Mouse (Mus musculus) midbrain, embryonic 14.5 days (tissue): ENCODE results near the gene Nab1. TPM values are rescaled to one million over a fixed set of nuclear protein-coding genes. Genes with fewer than 3 reads are reported as not detected.

Experiments
- ATAC-seq: fragments of 200-750 bp; cut with Nextera tagmentation; 2 replicates; pipeline ENCODE4 v1.8.0; 2017; ENCODE audit warnings: moderate number of reproducible peaks, moderate library complexity; ENCODE audit not compliant: low FRiP score, low TSS enrichment
- DNase-seq: peaks from one replicate; pipeline ENCODE4 v3.0.0-alpha.2; 2015
- H3K27ac ChIP-seq: fragments of 300-500 bp; sonication (generic); replicated peaks from 2 replicates; pipeline ENCODE4 v1.5.1; 2014; ENCODE audit warnings: mild to moderate bottlenecking, low read depth, low read length, moderate library complexity
- H3K27me3 ChIP-seq: fragments of 300-500 bp; sonication (generic); 2 replicates; pipeline ENCODE4 v1.6.1; 2014; ENCODE audit warnings: low read length, control low read depth, mixed read lengths; ENCODE audit not compliant: control insufficient read depth, insufficient read depth
- H3K36me3 ChIP-seq: fragments of 300-500 bp; sonication (generic); 2 replicates; pipeline ENCODE4 v1.6.1; 2014; ENCODE audit warnings: low read length, control low read depth; ENCODE audit not compliant: control insufficient read depth, insufficient read depth
- H3K4me1 ChIP-seq: fragments of 300-500 bp; sonication (generic); 2 replicates; pipeline ENCODE4 v1.6.1; 2014; ENCODE audit warnings: mild to moderate bottlenecking, antibody characterized with exemption, low read length, control low read depth; ENCODE audit not compliant: control insufficient read depth, insufficient read depth
- H3K4me2 ChIP-seq: fragments of 300-500 bp; sonication (generic); 2 replicates; pipeline ENCODE4 v1.6.1; 2014; ENCODE audit warnings: mild to moderate bottlenecking, low read length, moderate library complexity
- H3K4me3 ChIP-seq: fragments of 300-500 bp; sonication (generic); replicated peaks from 2 replicates; pipeline ENCODE4 v1.5.1; 2014; ENCODE audit warnings: low read depth, low read length
- H3K9ac ChIP-seq: fragments of 300-500 bp; sonication (generic); replicated peaks from 2 replicates; pipeline ENCODE4 v1.6.1; 2014; ENCODE audit warnings: mild to moderate bottlenecking, low read length, moderate library complexity
- H3K9me3 ChIP-seq: fragments of 300-500 bp; sonication (generic); 2 replicates; pipeline ENCODE4 v1.6.1; 2016; ENCODE audit warnings: low read length, control low read depth, mixed read lengths; ENCODE audit not compliant: control insufficient read depth
- WGBS: fragments of 180-500 bp; shearing (Covaris S2); extraction: QIAGEN DNeasy Blood & Tissue Kit; methylation state at CpG from one replicate; pipeline ENCODE4 v1.1.7; 2014; 5-methylcytosine and 5-hydroxymethylcytosine counted together
- polyA plus RNA-seq: library from polyadenylated mRNA; unstranded; fragments of >200 nt; fragmentation: Nextera tagmentation; extraction: Ambion mirVana; gene quantifications from 2 replicates; pipeline ENCODE4 v1.2.1, GENCODE M21; 2014

Gene Nab1
- polyA plus RNA-seq, 1 experiment from 2014 or later, result 6.0 TPM

GRCm38 (mm10) chr1:52521436-52521993 is 21.0 kb upstream of the Nab1 start:
- DNase-seq (no peak), ATAC-seq (no peak)
- H3K27ac ChIP-seq, result no peak overlapping the region

GRCm38 (mm10) chr1:52520131-52520530 is 19.7 kb upstream of the Nab1 start:
- no peak overlapping the region for H3K4me3 ChIP-seq
- H3K9ac ChIP-seq, result no peak overlapping the region
- no peaks in the 10 kb centered on the region for H3K27me3 ChIP-seq
- no peaks in the 10 kb centered on the region for H3K4me1 ChIP-seq
- WGBS, result 94% methylated on average over 7 of the region's 7 CpGs
- no peaks in the 10 kb centered on the region for H3K36me3 ChIP-seq
- no peak overlapping the region for H3K4me2 ChIP-seq
- ATAC-seq, result no peak
- no peak overlapping the region for H3K27ac ChIP-seq
- DNase-seq, result no peak
- no peaks in the 10 kb centered on the region for H3K9me3 ChIP-seq

More at GRCm38 (mm10) chr1:52521436-52521993, 21.0 kb upstream of the Nab1 start:
- Histone ChIP-seq H3K4me2 (no peak overlapping the region), H3K36me3 (no peaks in the 10 kb centered on the region), H3K9me3 (no peaks in the 10 kb centered on the region), H3K27me3 (no peaks in the 10 kb centered on the region), H3K4me3 (no peak overlapping the region), H3K9ac (no peak overlapping the region), H3K4me1 (no peaks in the 10 kb centered on the region)
- 77% methylated on average over 8 of the region's 8 CpGs for WGBS

- Histone ChIP-seq H3K4me1 (no peaks in the 10 kb centered on the region), H3K9me3 (no peaks in the 10 kb centered on the region), H3K4me3 (no peak overlapping the region), H3K36me3 (no peaks in the 10 kb centered on the region), H3K9ac (no peak overlapping the region), H3K27ac (no peak overlapping the region), H3K4me2 (no peak overlapping the region), H3K27me3 (no peaks in the 10 kb centered on the region)
- 86% methylated on average over 3 of the region's 3 CpGs for WGBS
- DNase-seq, result no peak
- no peak for ATAC-seq
Observed at GRCm38 (mm10) chr1:52515249-52515648, 14.8 kb upstream of the Nab1 start.

- ATAC-seq (no peak), DNase-seq (no peak)
- no peak overlapping the region for H3K4me2 ChIP-seq
- H3K4me1 ChIP-seq, result no peaks in the 10 kb centered on the region
- no peaks in the 10 kb centered on the region for H3K9me3 ChIP-seq
- H3K36me3 ChIP-seq, result no peaks in the 10 kb centered on the region
- no peaks in the 10 kb centered on the region for H3K27me3 ChIP-seq
- no peak overlapping the region for H3K4me3 ChIP-seq
- WGBS, result 93% methylated on average over 1 of the region's 1 CpGs
- H3K27ac ChIP-seq, result no peak overlapping the region
- H3K9ac ChIP-seq, result no peak overlapping the region
Observed at GRCm38 (mm10) chr1:52511788-52512425, 11.4 kb upstream of the Nab1 start.

- Histone ChIP-seq H3K4me3 (no peak overlapping the region), H3K4me1 (no peaks in the 10 kb centered on the region), H3K27ac (no peak overlapping the region), H3K27me3 (no peaks in the 10 kb centered on the region), H3K9ac (no peak overlapping the region), H3K36me3 (no peaks in the 10 kb centered on the region), H3K4me2 (no peak overlapping the region), H3K9me3 (no peaks in the 10 kb centered on the region)
- DNase-seq (no peak), ATAC-seq (no peak)
- 46% methylated on average over 1 of the region's 1 CpGs for WGBS
Observed at GRCm38 (mm10) chr1:52506211-52506610, 5.7 kb upstream of the Nab1 start.

- no peaks in the 10 kb centered on the region for H3K36me3 ChIP-seq
- H3K9ac ChIP-seq, result no peak overlapping the region
- no peak overlapping the region for H3K4me2 ChIP-seq
- H3K9me3 ChIP-seq, result no peaks in the 10 kb centered on the region
- no peak overlapping the region for H3K27ac ChIP-seq
- no peak for DNase-seq
- H3K4me1 ChIP-seq, result 0 out of 2 replicates have a peak, but pooled peaks cover 3% of the 10 kb centered on the region
- no peaks in the 10 kb centered on the region for H3K27me3 ChIP-seq
- no peak for ATAC-seq
- 79% methylated on average over 4 of the region's 4 CpGs for WGBS
- no peak overlapping the region for H3K4me3 ChIP-seq
Observed at GRCm38 (mm10) chr1:52502296-52502695, 1.8 kb upstream of the Nab1 start.

- H3K9ac ChIP-seq, result no peak overlapping the region
- H3K27me3 ChIP-seq, result no peaks in the 10 kb centered on the region
- H3K4me1 ChIP-seq, result 0 out of 2 replicates have a peak, but pooled peaks cover 3% of the 10 kb centered on the region
- H3K9me3 ChIP-seq, result no peaks in the 10 kb centered on the region
- WGBS, result 71% methylated on average over 10 of the region's 10 CpGs
- no peak overlapping the region for H3K4me2 ChIP-seq
- H3K4me3 ChIP-seq, result no peak overlapping the region
- DNase-seq (no peak), ATAC-seq (no peak)
- no peak overlapping the region for H3K27ac ChIP-seq
- H3K36me3 ChIP-seq, result no peaks in the 10 kb centered on the region
Observed at GRCm38 (mm10) chr1:52501688-52502133, 1.2 kb upstream of the Nab1 start.

GRCm38 (mm10) chr1:52501090-52501489 is 611 bp upstream of the Nab1 start:
- Histone ChIP-seq H3K9ac (peak overlapping the region; percentile 80; the same call in 1 of the 2 replicates), H3K9me3 (no peaks in the 10 kb centered on the region), H3K4me1 (0 out of 2 replicates have a peak, but pooled peaks cover 3% of the 10 kb centered on the region), H3K27me3 (no peaks in the 10 kb centered on the region), H3K27ac (no peak overlapping the region), H3K36me3 (no peaks in the 10 kb centered on the region), H3K4me2 (peak overlapping the region; percentile 92), H3K4me3 (peak overlapping the region; percentile 74)
- 76% methylated on average over 1 of the region's 1 CpGs for WGBS
- ATAC-seq (no peak), DNase-seq (no peak)
